Mouse (Mus musculus) forebrain, embryonic 12.5 days (tissue): ENCODE data around the gene Elovl1. TPM values are rescaled to one million over a fixed set of nuclear protein-coding genes. Genes with fewer than 3 reads are reported as not detected.

Source experiments
- ATAC-seq: fragments of 200-750 bp; cut with Nextera tagmentation; 2 replicates; pipeline ENCODE4 v1.8.0; 2017; ENCODE audit warnings: moderate TSS enrichment; ENCODE audit not compliant: low FRiP score
- H3K27ac ChIP-seq: fragments of 300-500 bp; sonication (generic); 2 replicates; pipeline ENCODE4 v1.5.1; 2016; ENCODE audit warnings: mild to moderate bottlenecking
- H3K27me3 ChIP-seq: fragments of 300-500 bp; sonication (generic); 2 replicates; pipeline ENCODE4 v1.6.1; 2016; ENCODE audit warnings: mild to moderate bottlenecking
- H3K36me3 ChIP-seq: fragments of 300-500 bp; sonication (generic); replicated peaks from 2 replicates; pipeline ENCODE4 v1.6.1; 2016; ENCODE audit warnings: mild to moderate bottlenecking
- H3K4me1 ChIP-seq: fragments of 300-500 bp; sonication (generic); 2 replicates; pipeline ENCODE4 v1.6.1; 2016
- H3K4me2 ChIP-seq: fragments of 300-500 bp; sonication (generic); 2 replicates; pipeline ENCODE4 v1.6.1; 2016; ENCODE audit warnings: mild to moderate bottlenecking, moderate library complexity
- H3K4me3 ChIP-seq: fragments of 300-500 bp; sonication (generic); replicated peaks from 2 replicates; pipeline ENCODE4 v1.5.1; 2016; ENCODE audit warnings: mild to moderate bottlenecking
- H3K9ac ChIP-seq: fragments of 300-500 bp; sonication (generic); 2 replicates; pipeline ENCODE4 v1.6.1; 2016; ENCODE audit warnings: mild to moderate bottlenecking
- H3K9me3 ChIP-seq: fragments of 300-500 bp; sonication (generic); 2 replicates; pipeline ENCODE4 v1.6.1; 2016
- WGBS: fragments of 180-500 bp; shearing (Covaris S2); methylation state at CpG from one replicate; pipeline ENCODE4 v1.1.7; 2016; 5-methylcytosine and 5-hydroxymethylcytosine counted together
- polyA plus RNA-seq: library from polyadenylated mRNA; unstranded; fragments of >200 nt; fragmentation: Nextera tagmentation; extraction: Ambion mirVana; gene quantifications from 2 replicates; pipeline ENCODE4 v1.2.1, GENCODE M21; 2016

Elovl1 gene
- polyA plus RNA-seq: 27.7 and 30.1 TPM in 2 replicates

DNA sequence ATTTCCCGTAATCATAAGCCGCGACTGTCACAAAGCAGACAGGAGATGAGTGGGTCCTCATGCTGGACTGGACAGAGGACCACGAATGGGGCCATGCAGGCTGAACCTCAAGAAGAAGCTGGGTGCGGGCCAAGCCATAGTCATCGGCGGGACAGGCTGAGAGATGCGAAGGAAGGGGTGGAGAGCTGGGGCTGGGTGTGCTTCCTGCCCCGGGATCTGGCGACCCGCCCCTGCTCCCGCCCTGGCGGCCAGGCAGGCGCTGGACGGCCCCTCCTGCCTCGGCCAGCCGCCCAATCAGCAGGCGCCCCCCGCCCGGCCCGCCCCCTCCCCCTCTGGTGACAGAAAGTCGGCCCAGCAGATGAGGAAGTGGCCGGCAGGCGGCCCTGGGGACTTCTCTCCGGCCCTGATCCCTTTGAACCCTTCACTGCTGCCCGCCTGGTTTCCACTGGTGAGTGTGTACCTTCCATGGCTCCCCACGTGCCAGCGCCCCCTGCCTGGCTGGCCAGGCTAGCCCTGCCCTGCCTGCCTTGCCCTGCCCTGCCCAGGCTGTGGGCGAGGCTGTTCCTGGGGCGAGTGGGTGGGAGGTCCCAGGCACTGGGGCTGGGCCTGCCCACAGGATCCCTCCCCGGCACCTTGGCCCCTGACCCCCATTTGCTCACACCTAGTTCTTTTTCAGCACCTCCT, at the start of gene Elovl1:
Elovl1 (plus strand) TSS at position 326 of the 684 bp plus-strand sequence.
- peaks cover 33% of the 10 kb centered on the region for H3K36me3 ChIP-seq
- H3K27me3 ChIP-seq: no peaks in the 10 kb centered on the region
- peak within 1 kb of the TSS; percentile 83 for H3K4me2 ChIP-seq
- peak within 1 kb of the TSS; percentile 73 for H3K9ac ChIP-seq
- H3K4me3 ChIP-seq: peak within 1 kb of the TSS; percentile 55
- peak within 1 kb of the TSS; percentile 71 for H3K27ac ChIP-seq
- no peaks in the 10 kb centered on the region for H3K9me3 ChIP-seq
- H3K4me1 ChIP-seq: peaks cover 23% of the 10 kb centered on the region
- under 1% methylated on average over 25 of the region's 31 CpGs for WGBS
- peak; percentile 94 for ATAC-seq

- H3K9ac ChIP-seq: no peak overlapping the region
- WGBS: 92% methylated on average over 7 of the region's 7 CpGs
- H3K4me2 ChIP-seq: no peak overlapping the region
- H3K4me1 ChIP-seq: no peaks in the 10 kb centered on the region
- no peak overlapping the region for H3K4me3 ChIP-seq
- peaks cover 97% of the 10 kb centered on the region for H3K36me3 ChIP-seq
- no peaks in the 10 kb centered on the region for H3K9me3 ChIP-seq
- no peak overlapping the region for H3K27ac ChIP-seq
- no peaks in the 10 kb centered on the region for H3K27me3 ChIP-seq
- ATAC-seq: no peak
Observed at GRCm38 (mm10) chr4:118383271-118383670, 44.6 kb upstream of the Elovl1 start.

DNA sequence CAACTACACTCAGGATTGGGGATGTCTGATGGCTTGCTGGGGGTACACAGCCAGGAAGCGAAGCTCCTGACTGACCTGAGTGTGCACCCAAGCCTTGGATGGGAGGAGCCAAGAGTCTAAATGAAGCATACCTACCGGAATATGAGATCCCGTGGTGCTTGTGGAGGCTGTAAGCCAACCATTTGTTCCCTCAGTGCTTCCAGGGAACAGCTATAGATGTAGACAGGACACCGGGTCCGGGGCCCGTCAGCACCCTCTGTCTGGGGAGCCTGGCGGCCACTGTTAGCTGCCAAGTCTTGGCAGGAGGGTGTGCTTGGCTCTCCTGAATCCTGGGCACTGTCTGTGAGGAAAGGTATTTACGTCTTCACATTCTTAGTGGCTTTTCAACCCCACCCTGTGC, 40.6 kb upstream of the Elovl1 start:
- H3K4me3 ChIP-seq: no peak overlapping the region
- H3K9me3 ChIP-seq: no peaks in the 10 kb centered on the region
- H3K27me3 ChIP-seq: no peaks in the 10 kb centered on the region
- peaks cover 100% of the 10 kb centered on the region for H3K36me3 ChIP-seq
- no peak overlapping the region for H3K4me2 ChIP-seq
- ATAC-seq: no peak
- no peak overlapping the region for H3K27ac ChIP-seq
- 96% methylated on average over 8 of the region's 8 CpGs for WGBS
- H3K9ac ChIP-seq: no peak overlapping the region
- H3K4me1 ChIP-seq: no peaks in the 10 kb centered on the region

- H3K4me1 ChIP-seq: no peaks in the 10 kb centered on the region
- 93% methylated on average over 11 of the region's 11 CpGs for WGBS
- H3K27ac ChIP-seq: no peak overlapping the region
- H3K36me3 ChIP-seq: peaks cover 100% of the 10 kb centered on the region
- ATAC-seq: no peak
- no peak overlapping the region for H3K4me2 ChIP-seq
- no peak overlapping the region for H3K4me3 ChIP-seq
- no peak overlapping the region for H3K9ac ChIP-seq
- H3K27me3 ChIP-seq: no peaks in the 10 kb centered on the region
- no peaks in the 10 kb centered on the region for H3K9me3 ChIP-seq
Observed at GRCm38 (mm10) chr4:118390146-118390545, 37.7 kb upstream of the Elovl1 start.

DNA sequence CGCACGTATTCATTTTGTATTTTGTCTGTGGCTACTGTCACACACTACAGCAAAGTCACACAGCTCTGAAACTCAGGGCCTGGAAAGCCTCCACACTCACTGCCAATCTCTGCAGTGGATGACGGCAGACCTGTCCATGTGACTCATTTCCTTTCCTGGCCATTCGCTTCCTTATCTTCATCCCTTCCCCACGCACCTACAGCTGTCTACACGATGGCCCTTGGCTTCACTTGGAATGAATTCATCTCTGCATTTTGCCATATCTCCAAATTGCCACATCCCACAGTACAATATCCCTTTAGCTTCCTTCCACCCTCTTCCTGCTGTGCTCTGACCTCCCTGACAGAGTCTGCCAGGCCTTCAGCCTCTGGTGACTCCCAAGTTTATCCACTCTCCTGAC, 33.4 kb upstream of the Elovl1 start:
- Histone ChIP-seq H3K4me3 (no peak overlapping the region), H3K36me3 (peaks cover 98% of the 10 kb centered on the region), H3K4me2 (no peak overlapping the region), H3K9ac (no peak overlapping the region), H3K9me3 (no peaks in the 10 kb centered on the region), H3K27me3 (no peaks in the 10 kb centered on the region), H3K27ac (no peak overlapping the region), H3K4me1 (no peaks in the 10 kb centered on the region)
- no peak for ATAC-seq
- WGBS: 90% methylated on average over 6 of the region's 6 CpGs

DNA sequence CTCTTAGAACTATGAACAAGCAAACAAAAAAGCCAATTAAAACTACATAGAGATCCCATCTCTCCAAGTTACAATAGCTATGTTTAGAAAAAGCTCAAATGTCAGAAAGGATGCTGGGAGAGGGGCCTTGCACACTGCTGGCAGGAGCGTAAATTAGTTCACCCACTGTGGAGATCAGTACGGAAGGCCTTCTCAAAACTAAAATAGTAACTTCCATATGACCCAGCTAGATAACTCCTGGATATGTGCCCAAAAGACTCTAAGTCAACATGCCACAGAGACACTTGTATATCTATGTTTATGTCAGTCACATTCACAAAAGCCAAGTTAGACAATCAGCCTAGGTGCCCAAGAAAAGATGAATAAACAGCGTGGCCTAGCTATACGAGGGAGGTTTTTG, 32.6 kb upstream of the Elovl1 start:
- WGBS: 90% methylated on average over 4 of the region's 4 CpGs
- Histone ChIP-seq H3K4me3 (no peak overlapping the region), H3K9ac (no peak overlapping the region), H3K27me3 (no peaks in the 10 kb centered on the region), H3K36me3 (peaks cover 98% of the 10 kb centered on the region), H3K4me2 (no peak overlapping the region), H3K4me1 (no peaks in the 10 kb centered on the region), H3K9me3 (no peaks in the 10 kb centered on the region), H3K27ac (no peak overlapping the region)
- ATAC-seq: no peak

DNA sequence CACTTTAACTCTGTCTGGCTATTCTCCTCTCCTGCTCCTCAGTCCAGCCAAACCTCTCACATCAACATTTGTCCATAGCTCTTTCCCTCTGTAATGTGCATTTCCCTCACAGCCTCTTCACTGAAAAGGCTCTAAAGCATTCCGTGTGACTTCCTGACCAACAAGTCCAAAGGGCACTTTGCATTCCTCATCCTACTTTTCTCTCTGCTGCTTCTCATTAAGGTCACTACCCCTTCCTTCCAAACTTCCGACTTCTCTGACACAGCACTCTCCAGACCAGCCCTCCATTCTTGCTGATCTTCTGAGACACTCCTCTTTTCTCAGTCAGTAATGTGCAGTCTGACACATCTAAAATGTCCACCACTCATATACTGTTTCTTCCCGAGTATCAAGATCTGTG, 31.5 kb upstream of the Elovl1 start:
- Histone ChIP-seq H3K4me1 (no peaks in the 10 kb centered on the region), H3K4me2 (no peak overlapping the region), H3K27ac (no peak overlapping the region), H3K36me3 (peaks cover 96% of the 10 kb centered on the region), H3K4me3 (no peak overlapping the region), H3K9ac (no peak overlapping the region), H3K9me3 (no peaks in the 10 kb centered on the region), H3K27me3 (no peaks in the 10 kb centered on the region)
- no peak for ATAC-seq
- WGBS: 87% methylated on average over 3 of the region's 3 CpGs

DNA sequence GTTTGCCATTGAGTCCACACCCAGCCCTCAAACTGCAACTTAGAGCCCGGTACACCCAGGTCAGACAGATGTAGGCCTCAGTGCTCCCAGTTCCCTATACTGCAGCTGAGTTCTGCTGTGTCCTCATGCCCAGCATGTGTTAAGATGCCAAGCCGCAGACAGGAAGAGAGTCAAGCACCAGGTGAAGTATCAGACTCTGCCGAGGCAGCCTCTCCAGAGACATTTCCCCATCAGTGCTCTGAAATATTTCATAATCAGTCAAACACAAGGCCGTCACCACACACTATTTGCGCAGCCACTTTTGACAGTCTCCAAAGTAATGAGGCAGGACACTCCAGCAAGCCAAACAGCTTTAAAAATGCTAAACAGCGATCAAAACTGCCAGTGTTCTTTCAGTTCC, 29.5 kb upstream of the Elovl1 start:
- Histone ChIP-seq H3K4me1 (no peaks in the 10 kb centered on the region), H3K4me2 (no peak overlapping the region), H3K4me3 (no peak overlapping the region), H3K9ac (no peak overlapping the region), H3K36me3 (peaks cover 96% of the 10 kb centered on the region), H3K9me3 (no peaks in the 10 kb centered on the region), H3K27ac (no peak overlapping the region), H3K27me3 (no peaks in the 10 kb centered on the region)
- WGBS: 95% methylated on average over 6 of the region's 6 CpGs
- no peak for ATAC-seq

DNA sequence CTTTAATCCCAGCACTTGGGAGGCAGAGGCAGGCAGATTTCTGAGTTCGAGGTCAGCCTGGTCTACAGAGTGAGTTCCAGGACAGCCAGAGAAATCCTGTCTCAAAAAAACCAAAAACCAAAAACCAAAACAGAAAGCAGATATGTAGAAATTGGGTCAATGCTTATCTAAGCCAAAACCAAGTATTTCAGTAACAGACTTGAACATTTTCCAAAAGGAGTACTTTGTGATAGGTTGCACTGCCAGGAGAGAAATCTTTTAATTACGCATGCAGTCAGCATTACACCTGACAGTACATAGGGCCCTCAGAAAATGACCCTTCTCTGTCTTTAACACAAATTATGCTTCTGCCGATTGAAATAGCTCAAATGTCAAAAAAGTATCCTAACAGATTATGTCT, 26.5 kb upstream of the Elovl1 start:
- H3K27ac ChIP-seq: no peak overlapping the region
- no peaks in the 10 kb centered on the region for H3K9me3 ChIP-seq
- H3K27me3 ChIP-seq: no peaks in the 10 kb centered on the region
- H3K4me3 ChIP-seq: no peak overlapping the region
- no peaks in the 10 kb centered on the region for H3K4me1 ChIP-seq
- no peak for ATAC-seq
- no peak overlapping the region for H3K9ac ChIP-seq
- peaks cover 80% of the 10 kb centered on the region for H3K36me3 ChIP-seq
- WGBS: 92% methylated on average over 3 of the region's 3 CpGs
- no peak overlapping the region for H3K4me2 ChIP-seq

- H3K4me2 ChIP-seq: no peak overlapping the region
- WGBS: 97% methylated on average over 5 of the region's 5 CpGs
- no peaks in the 10 kb centered on the region for H3K4me1 ChIP-seq
- no peak overlapping the region for H3K27ac ChIP-seq
- no peaks in the 10 kb centered on the region for H3K9me3 ChIP-seq
- no peak for ATAC-seq
- H3K27me3 ChIP-seq: no peaks in the 10 kb centered on the region
- peaks cover 75% of the 10 kb centered on the region for H3K36me3 ChIP-seq
- no peak overlapping the region for H3K9ac ChIP-seq
- H3K4me3 ChIP-seq: no peak overlapping the region
Observed at GRCm38 (mm10) chr4:118401918-118402317, 26.0 kb upstream of the Elovl1 start.

DNA sequence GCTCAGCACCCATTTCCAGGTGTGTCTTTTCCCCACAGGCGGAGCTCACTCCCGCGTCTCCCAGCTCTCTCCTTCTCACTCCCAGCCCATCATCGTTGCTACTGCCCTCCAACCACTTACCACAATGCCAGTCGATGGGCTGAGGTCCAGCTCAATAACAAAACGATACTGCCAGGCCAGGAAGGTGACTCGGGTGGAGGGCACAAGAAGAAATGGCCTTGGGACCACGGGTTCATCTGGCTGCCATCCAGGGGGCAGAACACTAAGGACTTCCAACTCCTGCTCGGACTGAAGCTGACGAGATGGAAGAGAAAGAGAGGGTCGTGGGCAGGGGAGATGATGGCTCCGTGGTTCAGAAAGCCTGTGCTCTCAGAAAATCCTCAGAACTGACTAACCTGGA, 25.2 kb upstream of the Elovl1 start:
- ATAC-seq: no peak
- no peak overlapping the region for H3K4me3 ChIP-seq
- peaks cover 67% of the 10 kb centered on the region for H3K36me3 ChIP-seq
- H3K4me2 ChIP-seq: no peak overlapping the region
- 91% methylated on average over 12 of the region's 12 CpGs for WGBS
- no peak overlapping the region for H3K9ac ChIP-seq
- no peaks in the 10 kb centered on the region for H3K27me3 ChIP-seq
- no peaks in the 10 kb centered on the region for H3K9me3 ChIP-seq
- no peak overlapping the region for H3K27ac ChIP-seq
- H3K4me1 ChIP-seq: peaks cover 3% of the 10 kb centered on the region; the same call in 1 of the 2 replicates

GRCm38 (mm10) chr4:118409142-118409900, 18.6 kb upstream of the Elovl1 start, which contains the start of the genes Szt2 and Med8:
Gene Szt2, minus strand, starts transcription at chr4:118409273.
Gene Med8, plus strand, starts transcription at chr4:118409337.
- Histone ChIP-seq H3K9ac (peak within 1 kb of the TSS; percentile 92), H3K4me3 (peak within 1 kb of the TSS; percentile 93), H3K4me1 (peaks cover 21% of the 10 kb centered on the region), H3K27ac (0 out of 2 replicates have a peak within 1 kb of the TSS, but pooled peaks have one; percentile 36), H3K4me2 (peak within 1 kb of the TSS; percentile 87), H3K27me3 (no peaks in the 10 kb centered on the region), H3K9me3 (no peaks in the 10 kb centered on the region), H3K36me3 (peaks cover 40% of the 10 kb centered on the region)
- under 1% methylated on average over 53 of the region's 53 CpGs for WGBS
- ATAC-seq: peak; percentile 97
